Mouse (Mus musculus): ENCODE data around the gene Cep55. TPM values are rescaled to one million over a fixed set of nuclear protein-coding genes. Genes with fewer than 3 reads are reported as not detected.

Gene Cep55
- total RNA-seq, 2 experiments from 2014 or later, result 3.7 to 4.5 TPM

- DNase-seq, result no peak
These were observed 9.6 kb upstream of the Cep55 start for GRCm38 (mm10) chr19:38045198-38045597.

GRCm38 (mm10) chr19:38049686-38050085 lies 5.1 kb upstream of the Cep55 start:
- DNase-seq, result no peak

GRCm38 (mm10) chr19:38053227-38054041 lies 1.4 kb upstream of the Cep55 start:
- DNase-seq, result no peak

- DNase-seq, result peak; percentile 69
These were observed 577 bp upstream of the Cep55 start for GRCm38 (mm10) chr19:38054149-38054719.

- no peak for DNase-seq
These were observed 987 bp downstream of the Cep55 start for GRCm38 (mm10) chr19:38055798-38056197.

GRCm38 (mm10) chr19:38056276-38056675 lies 1.5 kb downstream of the Cep55 start:
- no peak for DNase-seq

- no peak for DNase-seq
These were observed 2.1 kb downstream of the Cep55 start for GRCm38 (mm10) chr19:38056931-38057330.

- DNase-seq, result no peak
These were observed 8.4 kb downstream of the Cep55 start for GRCm38 (mm10) chr19:38063201-38063600.

GRCm38 (mm10) chr19:38064051-38064450 lies 9.2 kb downstream of the Cep55 start:
- no peak for DNase-seq

GRCm38 (mm10) chr19:38073226-38073625 lies 18.4 kb downstream of the Cep55 start:
- no peak for DNase-seq

GRCm38 (mm10) chr19:38075051-38075450 lies 20.2 kb downstream of the Cep55 start:
- DNase-seq, result no peak

- no peak for DNase-seq
These were observed 21.4 kb downstream of the Cep55 start for GRCm38 (mm10) chr19:38076251-38076650.

GRCm38 (mm10) chr19:38077851-38078540 lies 23.2 kb downstream of the Cep55 start:
- DNase-seq, result no peak

GRCm38 (mm10) chr19:38081361-38081760 lies 26.6 kb downstream of the Cep55 start:
- DNase-seq, result no peak

GRCm38 (mm10) chr19:38082931-38083525 lies 28.2 kb downstream of the Cep55 start:
- no peak for DNase-seq

- DNase-seq, result no peak
These were observed 31.0 kb downstream of the Cep55 start for GRCm38 (mm10) chr19:38085841-38086240.

- peak; percentile 67 for DNase-seq
These were observed 32.2 kb downstream of the Cep55 start for GRCm38 (mm10) chr19:38086948-38087551.

GRCm38 (mm10) chr19:38089358-38089757 lies 34.5 kb downstream of the Cep55 start:
- no peak for DNase-seq

GRCm38 (mm10) chr19:38091512-38091985 lies 36.7 kb downstream of the Cep55 start:
- no peak for DNase-seq

GRCm38 (mm10) chr19:38096231-38096630 lies 41.4 kb downstream of the Cep55 start:
- no peak for DNase-seq

GRCm38 (mm10) chr19:38096858-38097758 lies 42.3 kb downstream of the Cep55 start, which contains the start of gene Ffar4:
Gene Ffar4, plus strand, starts transcription at chr19:38097071.
- DNase-seq, result no peak

Data from gastrocnemius, postnatal 10 days (tissue).